Mouse (Mus musculus): ENCODE measurements around the gene Dock3.

DNA sequence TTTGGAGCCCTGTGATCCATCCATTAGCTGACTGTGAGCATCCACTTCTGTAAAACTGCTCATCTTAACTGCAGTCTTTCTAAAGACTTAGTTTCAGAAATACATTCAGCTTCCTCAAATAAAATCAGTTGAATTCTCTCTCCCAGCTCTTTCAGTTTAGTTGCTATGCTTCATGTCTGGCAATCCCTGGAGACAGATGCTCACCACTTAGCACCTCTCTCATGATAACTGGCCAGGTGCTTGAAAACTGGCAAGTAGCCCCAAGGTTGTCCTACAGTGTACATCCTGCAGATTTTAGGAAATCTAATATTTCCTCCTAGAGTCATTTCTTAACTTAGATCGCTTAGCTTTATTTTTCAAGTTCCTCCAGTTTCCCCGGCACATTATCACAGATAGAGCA, 193.8 kb downstream of the Dock3 start:
- TF ChIP-seq CTCF (IDR thresholded peaks at IDR 0.05; ENCODE audit: low read depth, low read length) (no peak), POLR2A (IDR thresholded peaks at IDR 0.05; ENCODE audit: borderline replicate concordance, low read depth, low read length) (no peak)
